In the genomic region with DNA sequence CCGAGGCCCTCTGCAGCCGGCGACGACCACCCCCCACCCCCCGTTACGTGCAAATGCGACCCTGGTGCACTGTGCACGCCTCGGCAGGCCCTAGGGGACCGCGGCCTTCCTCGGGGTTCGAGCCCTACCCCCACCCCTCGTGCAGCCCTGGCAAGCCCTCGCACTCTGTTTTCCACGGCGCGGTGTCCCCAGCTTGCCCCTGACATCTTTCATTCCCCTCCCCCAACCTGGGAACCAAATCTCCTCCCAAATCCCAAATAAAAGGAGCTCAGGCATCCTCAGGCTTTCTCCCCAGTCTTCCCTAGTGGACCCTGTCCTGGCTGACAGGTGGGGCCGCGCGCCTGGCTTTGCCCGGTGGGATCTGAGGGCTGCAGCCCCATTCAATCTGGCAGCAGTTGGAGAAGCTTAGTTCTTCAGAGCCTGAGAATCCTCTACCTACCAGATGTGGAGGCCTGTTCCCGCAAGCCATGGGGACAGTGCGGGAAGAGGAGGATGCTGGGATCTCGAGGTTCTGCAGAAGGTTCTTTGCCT, we compare ENCODE assay signal across 8 mouse cellular contexts. TPM values are rescaled to one million over a fixed set of nuclear protein-coding genes. Genes with fewer than 3 reads are reported as not detected.
A peak's percentile ranks its signal among the peaks of the same experiment; 100 is the strongest.
DNase-seq lines count a peak whose midpoint lies in the region; ATAC-seq and TF ChIP-seq lines count a peak whose summit lies in the region.

A gene (minus strand): TSS at position 478 of the 531 bp plus-strand sequence.

- peaks cover 30% of the 10 kb centered on the region for H3K36me3 ChIP-seq in lung, embryonic 14.5 days (ENCODE audit: insufficient read depth)
- 0 out of 2 replicates have a peak, but pooled peaks cover 4% of the 10 kb centered on the region for H3K36me3 ChIP-seq in hindbrain, embryonic 16.5 days (ENCODE audit: control insufficient read depth, insufficient read depth, low read length)

- peak; percentile 85 for ATAC-seq in lung, embryonic 14.5 days (ENCODE audit: insufficient read depth)
- ATAC-seq in hindbrain, embryonic 16.5 days = peak; percentile 85

- peak within 1 kb of the TSS; percentile 87 for H3K9ac ChIP-seq in lung, embryonic 14.5 days
- peak within 1 kb of the TSS; percentile 87 for H3K9ac ChIP-seq in hindbrain, embryonic 16.5 days (ENCODE audit: low read depth, low read length)

- H3K27ac ChIP-seq in lung, embryonic 14.5 days (ENCODE audit: low read depth) = peak within 1 kb of the TSS; percentile 74
- H3K27ac ChIP-seq in hindbrain, embryonic 16.5 days (ENCODE audit: low read depth, low read length) = peak within 1 kb of the TSS; percentile 84

- no peak for TF ChIP-seq CTCF in lung, embryonic 14.5 days (IDR thresholded peaks at IDR 0.05; ENCODE audit: low read depth)

- WGBS in lung, embryonic 14.5 days = under 1% methylated on average over 25 of the region's 25 CpGs
- WGBS in hindbrain, embryonic 16.5 days = under 1% methylated on average over 24 of the region's 25 CpGs

- peak within 1 kb of the TSS; percentile 89 for H3K4me3 ChIP-seq in lung, embryonic 14.5 days (ENCODE audit: low read depth, low read length)
- peak within 1 kb of the TSS; percentile 85 for H3K4me3 ChIP-seq in hindbrain, embryonic 16.5 days (ENCODE audit: low read length)

- H3K4me1 ChIP-seq in lung, embryonic 14.5 days (ENCODE audit: insufficient read depth) = peaks cover 11% of the 10 kb centered on the region; the same call in 1 of the 2 replicates
- peaks cover 23% of the 10 kb centered on the region for H3K4me1 ChIP-seq in hindbrain, embryonic 16.5 days (ENCODE audit: control insufficient read depth, insufficient read depth, low read depth, low read length)

- no peaks in the 10 kb centered on the region for H3K27me3 ChIP-seq in lung, embryonic 14.5 days (ENCODE audit: insufficient read depth, low read length)
- no peaks in the 10 kb centered on the region for H3K27me3 ChIP-seq in hindbrain, embryonic 16.5 days (replicated peaks; ENCODE audit: control insufficient read depth, insufficient read depth, low read length)

- no peaks in the 10 kb centered on the region; the same call in 1 of the 2 replicates for H3K9me3 ChIP-seq in lung, embryonic 14.5 days (ENCODE audit: low read depth, low read length)
- no peaks in the 10 kb centered on the region for H3K9me3 ChIP-seq in hindbrain, embryonic 16.5 days (ENCODE audit: control insufficient read depth, low read length)

- H3K4me2 ChIP-seq in lung, embryonic 14.5 days = peak within 1 kb of the TSS; percentile 97
- H3K4me2 ChIP-seq in hindbrain, embryonic 16.5 days (ENCODE audit: low read length) = peak within 1 kb of the TSS; percentile 62

- peak; percentile 15 for DNase-seq in lung, embryonic 14.5 days
- DNase-seq in lung, postnatal 25 days (ENCODE audit: low spot score) = no peak
- no peak for DNase-seq in adrenal gland, postnatal 10 days
- DNase-seq in gastrocnemius, adult 18-20 months (ENCODE audit: low spot score) = no peak
- peak; percentile 38 for DNase-seq in lung, postnatal 10 days
- no peak for DNase-seq in urinary bladder, postnatal 14 days (ENCODE audit: low spot score)
- DNase-seq in ovary, postnatal 10 days (ENCODE audit: low spot score) = no peak

RNA-seq across cellular contexts. Expression of the gene that starts here (rescaled TPM):
- polyA plus RNA-seq in lung, embryonic 14.5 days (2014; fragmentation: Nextera tagmentation; extraction: Ambion mirVana) = 19.7 and 24.5 TPM in 2 replicates
- total RNA-seq in adrenal gland, postnatal 10 days (2021) = 10 to 100 TPM; 40.3 to 89.1 TPM
- total RNA-seq in gastrocnemius, adult 18-20 months (2021) = 100 to 1,000 TPM in 1 of 2 experiments, 10 to 100 TPM in 1; 66.1 to 117 TPM
- 27.1 and 29.0 TPM in 2 replicates for polyA plus RNA-seq in hindbrain, embryonic 16.5 days (2015; fragmentation: Nextera tagmentation; extraction: Ambion mirVana)

Comparison
In these comparisons a context has a peak if more than half of its experiments do, and no peak if none do; other contexts are left out.
1. DNase-seq: peak in lung, embryonic 14.5 days (single experiment) and lung, postnatal 10 days (single experiment); none in lung, postnatal 25 days (single experiment), adrenal gland, postnatal 10 days (single experiment), gastrocnemius, adult 18-20 months (single experiment), urinary bladder, postnatal 14 days (single experiment) and ovary, postnatal 10 days (single experiment).